Mouse (Mus musculus): ENCODE data around the gene Ccl6.

DNA sequence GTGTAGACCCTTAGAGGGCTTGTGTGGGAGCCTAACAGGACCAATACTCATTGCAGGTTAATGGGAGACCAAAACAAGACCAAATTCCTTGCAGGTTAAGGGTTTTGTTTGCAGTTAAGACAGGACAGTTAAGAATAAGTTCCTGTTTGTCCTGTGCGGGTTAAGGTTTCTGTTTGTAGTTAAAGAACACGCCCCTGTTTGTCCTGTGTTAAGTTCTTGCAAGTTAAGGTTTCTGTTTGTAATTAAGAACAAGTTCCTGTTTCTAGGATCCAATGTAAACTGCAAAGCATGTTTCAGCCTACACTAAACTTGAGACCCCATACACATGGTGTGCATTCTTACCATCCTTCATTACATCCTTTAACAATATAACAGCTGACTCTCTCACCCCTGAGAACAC, 22.7 kb downstream of the Ccl6 start:
- TF ChIP-seq POLR2A (IDR thresholded peaks at IDR 0.05; ENCODE audit: low read depth, low read length) (no peak), CTCF (conservative IDR thresholded peaks at IDR 0.05; ENCODE audit: insufficient read depth, insufficient read length, low read depth, low read length) (no peak)
